Mouse (Mus musculus) ES-E14 (cell line): ENCODE measurements at regions not wholly inside any gene's neighbourhood (a gene's known extent, or its start where the extent isn't known, plus 50 kb on each side); places are given as distances from the start of the nearest gene placed in this dataset.

Experiments
- DNase-seq: peaks from one replicate; pipeline ENCODE4 v3.0.0-alpha.2; 2013; ENCODE audit warnings: low read depth, low spot score
- H3K27ac ChIP-seq: 2 replicates; pipeline ENCODE4 v1.5.1; 2012; ENCODE audit warnings: low read depth, mild to moderate bottlenecking, low read length, moderate library complexity, mixed read lengths; ENCODE audit not compliant: poor library complexity, insufficient read depth, severe bottlenecking
- H3K36me3 ChIP-seq: 2 replicates; pipeline ENCODE4 v1.6.1; 2012; ENCODE audit warnings: mild to moderate bottlenecking, low read length, moderate library complexity, mixed read lengths; ENCODE audit not compliant: control insufficient read depth, poor library complexity, insufficient read depth, severe bottlenecking
- H3K4me1 ChIP-seq, 2 experiments: fragments of 150-350 bp in 1 of 2; sonication (generic) in 1 of 2; 2 replicates each; pipeline ENCODE4 v1.6.1; 2012; ENCODE audit warnings: low read length in 2 of 2, mild to moderate bottlenecking in 1 of 2, mixed read lengths in 1 of 2; ENCODE audit not compliant: control insufficient read depth in 2 of 2, insufficient read depth in 2 of 2, poor library complexity in 1 of 2
- H3K4me3 ChIP-seq, 2 experiments: fragments of 150-350 bp in 1 of 2; sonication (generic) in 1 of 2; 2 replicates each; pipeline ENCODE4 v1.5.1; 2012; ENCODE audit warnings: low read length in 2 of 2, low read depth in 1 of 2, mild to moderate bottlenecking in 1 of 2, mixed read lengths in 1 of 2; ENCODE audit not compliant: insufficient read depth in 1 of 2, poor library complexity in 1 of 2, severe bottlenecking in 1 of 2
- H3K9ac ChIP-seq: 2 replicates; pipeline ENCODE4 v1.6.1; 2012; ENCODE audit warnings: low read depth, mild to moderate bottlenecking, low read length, mixed read lengths; ENCODE audit not compliant: poor library complexity, insufficient read depth, severe bottlenecking
- H3K9me3 ChIP-seq: fragments of 150-350 bp; sonication (generic); 2 replicates; pipeline ENCODE4 v1.6.1; 2012; ENCODE audit warnings: low read depth, mild to moderate bottlenecking, low read length; ENCODE audit not compliant: control insufficient read depth, insufficient read depth
- CHD2 ChIP-seq: IDR thresholded peaks from 2 replicates; pipeline ENCODE4 v1.6.1; 2014; ENCODE audit warnings: mild to moderate bottlenecking, low read depth, low read length, inconsistent platforms
- HCFC1 ChIP-seq: IDR thresholded peaks from 2 replicates; pipeline ENCODE4 v1.6.1; 2012; ENCODE audit warnings: low read length, inconsistent platforms, borderline replicate concordance; ENCODE audit not compliant: insufficient read depth
- MAFK ChIP-seq: IDR thresholded peaks from 2 replicates; pipeline ENCODE4 v1.6.1; 2014; ENCODE audit warnings: mild to moderate bottlenecking, low read depth, low read length, inconsistent platforms; ENCODE audit not compliant: insufficient read depth
- ZC3H11A ChIP-seq: IDR thresholded peaks from 2 replicates; pipeline ENCODE4 v1.6.1; 2012; ENCODE audit warnings: low read depth, mild to moderate bottlenecking, inconsistent platforms, low read length, borderline replicate concordance
- ZNF384 ChIP-seq: IDR thresholded peaks from 2 replicates; pipeline ENCODE4 v1.6.1; 2012; ENCODE audit warnings: low read depth, low read length, inconsistent platforms
- in situ Hi-C, 2 experiments: fragments of 600-800 bp; cut with MboI; formaldehyde crosslinking; loops; one replicate each; pipeline ENCODE4 v1.15.1; 2025; ENCODE audit warnings: low sequenced_read_pairs in 2 of 2, inconsistent platforms in 1 of 2; ENCODE audit not compliant: unreplicated experiment in 2 of 2

DNA sequence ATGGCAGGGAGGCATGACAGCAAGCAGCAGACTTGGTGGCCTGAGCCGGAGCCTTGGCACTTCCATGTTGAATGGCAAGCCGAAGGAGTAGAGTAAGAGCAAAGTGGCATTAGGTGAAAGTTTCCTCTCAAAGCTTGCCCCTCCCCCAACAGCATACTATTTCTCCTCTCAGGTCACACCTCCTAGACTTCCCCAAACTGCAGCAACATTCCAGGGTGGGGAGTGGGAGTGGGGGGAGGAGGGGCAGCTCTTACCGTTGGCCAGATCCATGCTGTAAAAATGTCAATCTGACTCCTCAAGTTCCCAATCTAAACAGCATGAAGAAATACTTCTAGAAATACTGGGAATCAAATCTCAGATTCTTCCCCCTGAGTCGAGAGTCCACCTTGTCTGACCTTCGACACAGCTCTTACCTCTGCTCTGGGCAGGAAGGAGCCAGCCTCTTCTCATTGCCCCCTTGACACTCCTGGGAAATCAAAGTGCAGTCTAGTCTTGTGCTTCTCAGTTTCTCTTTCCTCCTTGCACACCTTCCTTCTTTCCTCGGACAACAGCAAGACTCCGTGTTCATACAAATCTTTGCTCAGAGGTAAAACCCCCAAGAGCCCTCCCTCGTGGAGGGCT is 794.9 kb upstream of the BB014433 start:
- peak; percentile 45 for DNase-seq
- H3K27ac ChIP-seq: no peak overlapping the region
- H3K4me3 ChIP-seq: no peak overlapping the region
- H3K9me3 ChIP-seq: no peaks in the 10 kb centered on the region
- H3K36me3 ChIP-seq: no peaks in the 10 kb centered on the region
- peaks cover 18 to 27% of the 10 kb centered on the region in 2 experiments for H3K4me1 ChIP-seq
- TF ChIP-seq CHD2 (no peak), HCFC1 (no peak), MAFK (no peak), ZNF384 (no peak), ZC3H11A (no peak)
- in situ Hi-C loops: no loop called here
- no peak overlapping the region for H3K9ac ChIP-seq

- peaks cover 0 to 2% of the 10 kb centered on the region in 2 experiments; a peak in 1 of 4 replicates for H3K4me1 ChIP-seq
- in situ Hi-C loops: no loop called here
- no peaks in the 10 kb centered on the region for H3K9me3 ChIP-seq
- DNase-seq: no peak
- no peak overlapping the region for H3K4me3 ChIP-seq
- H3K36me3 ChIP-seq: no peaks in the 10 kb centered on the region
- no peak for TF ChIP-seq ZC3H11A
- TF ChIP-seq CHD2: no peak
- TF ChIP-seq MAFK: no peak
- no peak overlapping the region for H3K27ac ChIP-seq
- no peak overlapping the region for H3K9ac ChIP-seq
These were observed 786.9 kb upstream of the BB014433 start for GRCm38 (mm10) chr8:15832752-15833151.

DNA sequence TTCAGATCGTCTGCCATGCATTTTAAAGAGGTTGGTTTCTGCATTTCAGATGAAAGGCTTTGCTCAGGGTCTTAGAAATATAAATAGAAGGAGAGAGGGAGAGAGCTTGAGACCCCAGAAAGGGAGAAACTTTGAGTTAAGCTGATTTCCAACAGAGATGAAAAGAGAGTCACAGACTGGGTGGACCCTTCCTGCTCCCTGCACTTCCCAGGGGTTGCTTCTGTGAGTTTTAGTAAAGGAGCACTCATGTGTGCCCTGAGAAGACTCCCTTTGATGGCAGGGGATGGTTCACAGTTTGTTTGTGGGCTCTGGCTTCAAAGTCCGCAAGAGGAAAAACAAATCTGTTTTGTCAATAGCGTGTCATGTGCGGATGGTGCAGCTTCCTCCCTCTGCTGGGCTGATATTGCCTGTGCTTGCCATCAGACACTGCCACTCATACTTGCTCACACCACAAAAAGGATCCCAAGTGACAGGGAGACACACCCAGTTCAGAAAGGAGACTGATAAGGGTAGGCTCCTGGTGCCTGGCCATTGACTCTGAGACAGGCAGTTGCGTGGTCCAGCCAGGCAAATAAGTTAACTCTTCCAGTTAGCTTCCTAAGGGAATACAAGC is 775.8 kb upstream of the BB014433 start:
- H3K9me3 ChIP-seq: no peaks in the 10 kb centered on the region
- no peak overlapping the region for H3K27ac ChIP-seq
- TF ChIP-seq CHD2 (no peak), ZNF384 (no peak), HCFC1 (no peak), ZC3H11A (no peak), MAFK (no peak)
- H3K4me1 ChIP-seq: no peaks in the 10 kb centered on the region
- no peak overlapping the region for H3K9ac ChIP-seq
- H3K36me3 ChIP-seq: no peaks in the 10 kb centered on the region
- in situ Hi-C loops: no loop called here
- H3K4me3 ChIP-seq: no peak overlapping the region
- no peak for DNase-seq

GRCm38 (mm10) chr8:15788421-15788820 is 742.5 kb upstream of the BB014433 start:
- peaks cover 3 to 6% of the 10 kb centered on the region in 2 experiments; a peak in 1 of 4 replicates for H3K4me1 ChIP-seq
- TF ChIP-seq HCFC1 (no peak), ZNF384 (no peak), ZC3H11A (no peak), CHD2 (no peak), MAFK (no peak)
- DNase-seq: peak; percentile 17
- no peaks in the 10 kb centered on the region for H3K36me3 ChIP-seq
- no peaks in the 10 kb centered on the region for H3K9me3 ChIP-seq
- H3K9ac ChIP-seq: no peak overlapping the region
- in situ Hi-C loops: no loop called here
- no peak overlapping the region for H3K27ac ChIP-seq
- H3K4me3 ChIP-seq: no peak overlapping the region
